Mouse (Mus musculus) embryonic facial prominence, embryonic 14.5 days (tissue): Measurements from ENCODE around the gene Zbed4. TPM values are rescaled to one million over a fixed set of nuclear protein-coding genes. Genes with fewer than 3 reads are reported as not detected.

ENCODE experiments used
- ATAC-seq: fragments of 200-750 bp; cut with Nextera tagmentation; 2 replicates; pipeline ENCODE4 v1.8.0; 2017; ENCODE audit warnings: low read depth, moderate number of reproducible peaks, moderate TSS enrichment
- DNase-seq: peaks from one replicate; pipeline ENCODE4 v3.0.0-alpha.2; 2015; ENCODE audit warnings: low spot score
- H3K27ac ChIP-seq: fragments of 300-500 bp; sonication (generic); replicated peaks from 2 replicates; pipeline ENCODE4 v1.5.1; 2014; ENCODE audit warnings: low read depth, mild to moderate bottlenecking, low read length, moderate library complexity
- H3K27me3 ChIP-seq: fragments of 300-500 bp; sonication (generic); replicated peaks from 2 replicates; pipeline ENCODE4 v1.6.1; 2014; ENCODE audit warnings: low read length; ENCODE audit not compliant: control insufficient read depth, insufficient read depth
- H3K36me3 ChIP-seq: fragments of 300-500 bp; sonication (generic); 2 replicates; pipeline ENCODE4 v1.6.1; 2014; ENCODE audit warnings: low read length, mixed read lengths; ENCODE audit not compliant: control insufficient read depth, insufficient read depth
- H3K4me1 ChIP-seq: fragments of 300-500 bp; sonication (generic); 2 replicates; pipeline ENCODE4 v1.6.1; 2014; ENCODE audit warnings: antibody characterized with exemption, low read length; ENCODE audit not compliant: control insufficient read depth, insufficient read depth
- H3K4me2 ChIP-seq: fragments of 300-500 bp; sonication (generic); 2 replicates; pipeline ENCODE4 v1.6.1; 2014; ENCODE audit warnings: low read depth, mild to moderate bottlenecking, low read length, moderate library complexity, mixed read lengths
- H3K4me3 ChIP-seq: fragments of 300-500 bp; sonication (generic); 2 replicates; pipeline ENCODE4 v1.5.1; 2014; ENCODE audit warnings: low read depth, mild to moderate bottlenecking, low read length
- H3K9ac ChIP-seq: fragments of 300-500 bp; sonication (generic); 2 replicates; pipeline ENCODE4 v1.6.1; 2014; ENCODE audit warnings: low read depth, mild to moderate bottlenecking, low read length, moderate library complexity, mixed read lengths
- H3K9me3 ChIP-seq: fragments of 300-500 bp; sonication (generic); 2 replicates; pipeline ENCODE4 v1.6.1; 2016; ENCODE audit warnings: low read length; ENCODE audit not compliant: control insufficient read depth
- WGBS: fragments of 180-500 bp; shearing (Covaris S2); extraction: QIAGEN DNeasy Blood & Tissue Kit; methylation state at CpG from one replicate; pipeline ENCODE4 v1.1.7; 2014; 5-methylcytosine and 5-hydroxymethylcytosine counted together
- polyA plus RNA-seq: library from polyadenylated mRNA; unstranded; fragments of >200 nt; fragmentation: Nextera tagmentation; extraction: Ambion mirVana; gene quantifications from 2 replicates; pipeline ENCODE4 v1.2.1, GENCODE M21; 2014

The Zbed4 gene
- polyA plus RNA-seq, 1 experiment from 2014 or later = 14.9 TPM

GRCm38 (mm10) chr15:88821403-88821802, 69.9 kb downstream of the Zbed4 start:
- peaks cover 13% of the 10 kb centered on the region for H3K4me1 ChIP-seq
- no peak for DNase-seq
- H3K27me3 ChIP-seq = no peaks in the 10 kb centered on the region
- no peaks in the 10 kb centered on the region for H3K9me3 ChIP-seq
- no peak overlapping the region for H3K27ac ChIP-seq
- no peak overlapping the region for H3K4me3 ChIP-seq
- no peak overlapping the region for H3K9ac ChIP-seq
- no peak for ATAC-seq
- 82% methylated on average over 7 of the region's 7 CpGs for whole genome bisulfite sequencing
- peaks cover 45% of the 10 kb centered on the region for H3K36me3 ChIP-seq
- H3K4me2 ChIP-seq = no peak overlapping the region

- Histone ChIP-seq H3K9ac (no peak overlapping the region), H3K9me3 (no peaks in the 10 kb centered on the region), H3K27me3 (no peaks in the 10 kb centered on the region), H3K27ac (no peak overlapping the region), H3K4me2 (no peak overlapping the region), H3K4me1 (peaks cover 13% of the 10 kb centered on the region), H3K4me3 (no peak overlapping the region), H3K36me3 (peaks cover 45% of the 10 kb centered on the region)
- DNase-seq (no peak), ATAC-seq (no peak)
- 95% methylated on average over 7 of the region's 7 CpGs for WGBS
Observed at GRCm38 (mm10) chr15:88822513-88822912, 71.1 kb downstream of the Zbed4 start.

GRCm38 (mm10) chr15:88823376-88823775, 71.9 kb downstream of the Zbed4 start:
- Histone ChIP-seq H3K4me2 (no peak overlapping the region), H3K27me3 (no peaks in the 10 kb centered on the region), H3K27ac (no peak overlapping the region), H3K9ac (no peak overlapping the region), H3K4me1 (peaks cover 11% of the 10 kb centered on the region), H3K36me3 (peaks cover 45% of the 10 kb centered on the region), H3K9me3 (no peaks in the 10 kb centered on the region), H3K4me3 (no peak overlapping the region)
- 88% methylated on average over 5 of the region's 5 CpGs for WGBS
- no peak for DNase-seq
- no peak for ATAC-seq

GRCm38 (mm10) chr15:88827466-88827865, 76.0 kb downstream of the Zbed4 start:
- Histone ChIP-seq H3K27me3 (no peaks in the 10 kb centered on the region), H3K9ac (no peak overlapping the region), H3K9me3 (no peaks in the 10 kb centered on the region), H3K27ac (no peak overlapping the region), H3K4me3 (no peak overlapping the region), H3K4me2 (no peak overlapping the region), H3K36me3 (peaks cover 38% of the 10 kb centered on the region), H3K4me1 (no peaks in the 10 kb centered on the region)
- 91% methylated on average over 6 of the region's 6 CpGs for WGBS
- no peak for DNase-seq
- no peak for ATAC-seq

- Histone ChIP-seq H3K27ac (no peak overlapping the region), H3K9ac (no peak overlapping the region), H3K27me3 (no peaks in the 10 kb centered on the region), H3K4me2 (no peak overlapping the region), H3K36me3 (peaks cover 30% of the 10 kb centered on the region), H3K9me3 (no peaks in the 10 kb centered on the region), H3K4me1 (no peaks in the 10 kb centered on the region), H3K4me3 (no peak overlapping the region)
- no peak for DNase-seq
- peak; percentile 53 for ATAC-seq
- 27% methylated on average over 8 of the region's 9 CpGs for WGBS
Observed at GRCm38 (mm10) chr15:88827991-88828799, 76.7 kb downstream of the Zbed4 start.

GRCm38 (mm10) chr15:88828800-88829705, 77.6 kb downstream of the Zbed4 start:
- H3K9ac ChIP-seq = no peak overlapping the region
- H3K27ac ChIP-seq = no peak overlapping the region
- H3K4me3 ChIP-seq = no peak overlapping the region
- H3K36me3 ChIP-seq = peaks cover 22% of the 10 kb centered on the region
- H3K4me1 ChIP-seq = no peaks in the 10 kb centered on the region
- DNase-seq (peak; percentile 87), ATAC-seq (peak; percentile 95)
- H3K9me3 ChIP-seq = no peaks in the 10 kb centered on the region
- no peak overlapping the region for H3K4me2 ChIP-seq
- WGBS = 55% methylated on average over 17 of the region's 17 CpGs
- no peaks in the 10 kb centered on the region for H3K27me3 ChIP-seq

- Histone ChIP-seq H3K9ac (no peak overlapping the region), H3K36me3 (peaks cover 13% of the 10 kb centered on the region; the same call in 1 of the 2 replicates), H3K27ac (no peak overlapping the region), H3K4me1 (no peaks in the 10 kb centered on the region), H3K4me3 (no peak overlapping the region), H3K4me2 (no peak overlapping the region), H3K27me3 (no peaks in the 10 kb centered on the region), H3K9me3 (no peaks in the 10 kb centered on the region)
- DNase-seq (no peak), ATAC-seq (no peak)
- WGBS = 70% methylated on average over 6 of the region's 6 CpGs
Observed at GRCm38 (mm10) chr15:88829791-88830440, 78.5 kb downstream of the Zbed4 start.

GRCm38 (mm10) chr15:88830696-88831095, 79.2 kb downstream of the Zbed4 start:
- Histone ChIP-seq H3K4me1 (no peaks in the 10 kb centered on the region), H3K4me2 (no peak overlapping the region), H3K27ac (no peak overlapping the region), H3K4me3 (no peak overlapping the region), H3K9ac (no peak overlapping the region), H3K9me3 (no peaks in the 10 kb centered on the region), H3K36me3 (peaks cover 5% of the 10 kb centered on the region; the same call in 1 of the 2 replicates), H3K27me3 (no peaks in the 10 kb centered on the region)
- WGBS = 82% methylated on average over 5 of the region's 5 CpGs
- DNase-seq (no peak), ATAC-seq (no peak)
